8 mouse cellular contexts compared by ENCODE assay signal in the genomic region with DNA sequence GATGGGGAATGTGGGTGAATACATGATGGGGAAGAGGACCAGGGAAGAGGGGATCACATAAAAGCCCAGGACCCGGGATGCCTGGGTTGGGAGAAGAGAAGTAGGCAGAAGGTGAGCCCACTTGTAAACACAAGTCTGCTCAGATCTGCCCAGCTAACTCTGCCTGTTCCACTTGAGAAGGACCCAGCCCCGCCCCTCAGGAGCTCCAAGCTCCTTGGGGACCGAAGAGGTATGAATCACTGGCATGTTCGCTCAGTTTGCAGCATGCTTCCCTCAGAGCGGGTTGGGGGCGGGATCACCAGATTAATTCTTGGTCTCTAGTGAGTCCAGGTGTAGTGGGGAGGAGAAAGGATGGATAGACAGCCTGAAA. TPM values are rescaled to one million over a fixed set of nuclear protein-coding genes. Genes with fewer than 3 reads are reported as not detected.
DNase-seq lines count a peak whose midpoint lies in the region; ATAC-seq and TF ChIP-seq lines count a peak whose summit lies in the region.

No protein-coding gene starts in this region.

- peak overlapping the region; percentile 84 for H3K9ac ChIP-seq in neural tube, embryonic 13.5 days

- DNase-seq in gastrocnemius, adult 2 months: no peak
- DNase-seq in gastrocnemius, adult 8-10 months (ENCODE audit: low spot score in 2 of 2): no peak
- DNase-seq in right cerebral cortex, adult 2 months (ENCODE audit: low spot score in 2 of 2): peak; percentile 60 to 71
- no peak for DNase-seq in right cerebral cortex, postnatal 10 days (ENCODE audit: low spot score in 2 of 2)
- peak; percentile 38 to 55 for DNase-seq in left cerebral cortex, postnatal 36 days (ENCODE audit: low spot score in 2 of 2)
- DNase-seq in layer of hippocampus, adult 8-10 months (ENCODE audit: low spot score in 2 of 2): no peak
- DNase-seq in urinary bladder, postnatal 10 days (ENCODE audit: low spot score): no peak

- no peaks in the 10 kb centered on the region for H3K9me3 ChIP-seq in neural tube, embryonic 13.5 days

- WGBS in neural tube, embryonic 13.5 days: 46% methylated on average over 6 of the region's 6 CpGs

- H3K36me3 ChIP-seq in neural tube, embryonic 13.5 days: peaks cover 7% of the 10 kb centered on the region; the same call in 1 of the 2 replicates

- peaks cover 23% of the 10 kb centered on the region for H3K4me1 ChIP-seq in neural tube, embryonic 13.5 days (replicated peaks)

- ATAC-seq in neural tube, embryonic 13.5 days (ENCODE audit: low read depth): peak; percentile 45; the same call in 1 of the 2 replicates

- peak overlapping the region; percentile 74 for H3K4me3 ChIP-seq in gastrocnemius, adult 2 months
- H3K4me3 ChIP-seq in neural tube, embryonic 13.5 days: peak overlapping the region; percentile 66

- no peak overlapping the region for H3K27ac ChIP-seq in gastrocnemius, adult 2 months
- no peak overlapping the region for H3K27ac ChIP-seq in neural tube, embryonic 13.5 days (replicated peaks)

- peak overlapping the region; percentile 67 for H3K4me2 ChIP-seq in neural tube, embryonic 13.5 days

- intact Hi-C loops in gastrocnemius, adult 2 months (cut with DNase I): no loop called here
- intact Hi-C loops in left cerebral cortex, postnatal 36 days (cut with DNase I): no loop called here

- H3K27me3 ChIP-seq in neural tube, embryonic 13.5 days: peaks cover 71% of the 10 kb centered on the region

- TF ChIP-seq CTCF in gastrocnemius, adult 2 months (IDR thresholded peaks at IDR 0.05): no peak

RNA-seq across cellular contexts. Expression of a gene that starts 21.7 kb away (rescaled TPM):
- not detected for total RNA-seq in gastrocnemius, adult 2 months (2021)
- total RNA-seq in gastrocnemius, adult 8-10 months (2022): not detected
- not detected for total RNA-seq in left cerebral cortex, postnatal 36 days (2021)
- polyA plus RNA-seq in neural tube, embryonic 13.5 days (2015; fragmentation: Nextera tagmentation; extraction: Ambion mirVana): 2.7 TPM in 2 replicates
- total RNA-seq in layer of hippocampus, adult 8-10 months (2022): not detected

RNA-seq across cellular contexts. Expression of a gene that starts 32.5 kb away (rescaled TPM):
- total RNA-seq in gastrocnemius, adult 2 months (2021): 1 to 10 TPM in 1 of 2 experiments, under 1 TPM in 1; 0.99 to 1.2 TPM
- total RNA-seq in gastrocnemius, adult 8-10 months (2022): 1 to 10 TPM; 1.7 to 3.0 (median 2.5) TPM
- 10 to 100 TPM; 51.1 to 59.8 TPM for total RNA-seq in left cerebral cortex, postnatal 36 days (2021)
- polyA plus RNA-seq in neural tube, embryonic 13.5 days (2015; fragmentation: Nextera tagmentation; extraction: Ambion mirVana): 91.9 and 93.1 TPM in 2 replicates
- 10 to 100 TPM; 37.3 to 46.9 (median 41.6) TPM for total RNA-seq in layer of hippocampus, adult 8-10 months (2022)

Comparison
In these comparisons a context has a peak if more than half of its experiments do, and no peak if none do; other contexts are left out.
1. DNase-seq: peak in right cerebral cortex, adult 2 months (2 of 2) and left cerebral cortex, postnatal 36 days (2 of 2); none in gastrocnemius, adult 2 months (single experiment), gastrocnemius, adult 8-10 months (0 of 2), right cerebral cortex, postnatal 10 days (0 of 2), layer of hippocampus, adult 8-10 months (0 of 2) and urinary bladder, postnatal 10 days (single experiment).
2. RNA of a gene that starts 32.5 kb away (total RNA-seq): 51.1 to 59.8 TPM in left cerebral cortex, postnatal 36 days and 37.3 to 46.9 TPM in layer of hippocampus, adult 8-10 months; 1.7 to 3.0 TPM in gastrocnemius, adult 8-10 months and 0.99 to 1.2 TPM in gastrocnemius, adult 2 months; every median in the first group is over 4 times any median in the second.